Mouse (Mus musculus) cerebellum, adult (tissue): ENCODE measurements around the gene Tnrc18.

Experiments used
- ATAC-seq: cut with Nextera tagmentation; 2 replicates; pipeline ENCODE4 v1.9.2; 2017; ENCODE audit warnings: mild to moderate bottlenecking, moderate library complexity, mixed read lengths; ENCODE audit not compliant: insufficient number of reproducible peaks, low FRiP score, low TSS enrichment

The Tnrc18 gene

GRCm38 (mm10) chr5:142812621-142812975 is 4.9 kb downstream of the Tnrc18 start:
- ATAC-seq = no peak

- no peak for ATAC-seq
Observed at GRCm38 (mm10) chr5:142811870-142812443, 5.5 kb downstream of the Tnrc18 start.

GRCm38 (mm10) chr5:142810710-142811599 is 6.5 kb downstream of the Tnrc18 start:
- no peak for ATAC-seq

GRCm38 (mm10) chr5:142807661-142808060 is 9.8 kb downstream of the Tnrc18 start:
- ATAC-seq = no peak

- ATAC-seq = no peak
Observed at GRCm38 (mm10) chr5:142803746-142804145, 13.7 kb downstream of the Tnrc18 start.

DNA sequence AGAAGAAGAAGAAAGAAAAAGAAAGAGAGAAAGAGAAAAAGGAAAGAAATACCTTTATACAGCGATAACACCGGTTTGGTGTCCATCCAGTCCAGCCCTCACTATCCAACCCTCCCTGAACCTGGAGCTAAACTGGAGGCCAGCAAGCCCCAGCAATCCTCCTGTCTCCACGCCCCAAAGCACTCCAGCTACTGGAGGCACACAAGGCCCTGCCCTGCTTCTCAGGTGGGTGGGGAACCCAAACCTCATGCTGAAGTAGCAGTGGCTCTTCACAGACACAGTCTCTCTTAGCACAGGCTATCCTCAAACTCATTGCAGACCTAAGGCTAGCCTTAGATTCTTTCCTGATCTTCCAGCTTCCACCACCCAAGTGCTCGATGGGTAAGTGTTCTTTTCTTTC is 14.6 kb downstream of the Tnrc18 start:
- no peak for ATAC-seq

- no peak for ATAC-seq
Observed at GRCm38 (mm10) chr5:142801977-142802376, 15.5 kb downstream of the Tnrc18 start.

DNA sequence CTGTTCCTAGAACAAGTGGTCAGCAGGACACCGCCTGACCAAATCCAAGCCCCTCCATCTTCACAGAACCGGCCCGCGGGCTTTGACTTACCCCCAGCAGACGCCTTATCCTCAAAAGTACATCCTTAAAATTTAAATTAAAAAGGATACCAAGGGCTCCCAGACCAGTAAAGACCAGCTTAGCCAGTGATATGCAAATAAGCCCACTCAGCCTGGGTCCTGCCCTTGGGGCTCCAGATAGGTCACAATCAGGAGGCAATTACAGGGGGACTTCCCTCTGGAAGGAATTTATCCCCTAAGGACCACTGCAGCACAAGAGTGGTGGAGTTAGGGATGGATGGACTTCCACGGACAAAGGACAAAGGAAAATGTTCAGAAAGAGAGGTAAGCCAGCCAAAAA is 16.8 kb downstream of the Tnrc18 start:
- no peak for ATAC-seq

GRCm38 (mm10) chr5:142800198-142800597 is 17.3 kb downstream of the Tnrc18 start:
- ATAC-seq = no peak

GRCm38 (mm10) chr5:142799259-142799658 is 18.2 kb downstream of the Tnrc18 start:
- ATAC-seq = no peak

DNA sequence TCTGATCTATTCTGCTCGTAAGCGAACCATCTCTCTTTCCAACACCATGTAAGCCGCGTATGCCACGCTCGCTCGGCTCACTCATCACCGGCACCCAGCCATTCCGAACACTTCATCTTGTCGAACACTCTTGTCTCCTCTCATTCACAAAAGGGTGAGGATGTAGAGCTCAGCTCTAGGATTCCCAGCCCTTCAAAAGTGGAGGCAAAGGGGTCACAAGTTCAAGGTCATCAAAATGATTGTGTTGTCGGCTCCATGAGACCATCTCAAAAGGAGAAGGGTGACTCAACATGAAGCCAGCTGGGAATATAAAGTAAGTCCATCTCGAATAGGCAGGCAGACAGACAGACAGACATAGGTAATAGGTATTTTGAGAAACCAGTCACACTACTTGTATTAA is 19.3 kb downstream of the Tnrc18 start:
- no peak for ATAC-seq

DNA sequence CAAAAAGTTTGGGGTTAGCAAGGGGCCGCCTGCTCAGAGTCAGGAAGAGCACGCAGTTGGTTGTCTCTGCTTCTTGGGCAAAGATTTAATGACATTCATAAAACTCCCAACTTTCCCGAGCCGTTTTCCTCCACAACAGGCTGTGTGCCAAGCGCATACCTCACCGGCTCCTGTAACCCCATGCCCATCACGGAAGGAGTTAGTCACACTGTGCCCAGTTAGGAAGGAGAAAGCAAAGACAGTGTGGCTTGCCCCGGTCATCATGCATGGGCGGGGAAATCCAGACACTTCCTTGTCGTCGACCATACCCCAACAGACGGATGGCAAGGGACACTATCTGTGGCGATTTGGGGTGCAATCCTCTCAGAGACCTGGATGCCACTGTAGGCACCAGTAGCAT is 19.8 kb downstream of the Tnrc18 start:
- ATAC-seq = no peak

DNA sequence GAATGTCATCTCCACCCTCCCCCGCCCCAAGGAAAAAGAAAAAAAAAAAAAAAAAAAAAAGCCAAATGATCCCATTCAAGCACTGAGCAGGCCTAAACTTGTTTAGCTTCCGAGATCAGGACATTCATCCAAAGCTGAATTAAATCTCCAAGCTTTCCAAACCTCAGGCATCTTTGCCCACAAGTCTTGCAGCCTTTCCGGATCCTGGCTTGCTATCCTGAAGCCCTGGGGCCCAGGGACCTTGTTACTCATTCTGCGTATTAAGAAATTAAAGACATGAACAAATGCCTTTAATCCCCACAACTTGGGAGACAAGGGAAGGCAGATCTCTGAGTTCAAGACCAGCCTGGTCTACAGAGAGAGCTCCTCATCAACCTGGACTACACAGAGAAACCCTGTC is 20.5 kb downstream of the Tnrc18 start:
- ATAC-seq = no peak

DNA sequence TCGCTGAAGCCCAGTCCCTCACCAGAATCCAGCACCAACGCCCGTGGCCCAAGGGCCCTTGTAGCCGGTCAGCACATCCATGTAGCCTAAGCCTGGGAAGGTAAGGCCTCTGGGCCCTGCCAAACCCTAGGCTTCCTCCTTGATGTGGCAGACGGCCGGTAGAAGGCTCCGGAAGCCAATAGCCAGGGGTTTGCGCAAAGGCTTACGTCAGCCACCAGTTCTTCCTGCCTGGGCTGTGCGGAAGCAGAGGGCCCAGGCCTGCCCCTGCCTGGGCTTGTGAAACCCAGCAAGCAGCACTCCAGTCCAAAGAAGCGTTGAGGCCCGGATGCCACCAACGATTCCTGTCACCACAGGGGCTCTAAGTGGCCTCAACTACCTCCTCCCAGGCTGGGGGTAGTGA is 22.9 kb downstream of the Tnrc18 start:
- ATAC-seq = no peak

- no peak for ATAC-seq
Observed at GRCm38 (mm10) chr5:142794161-142794560, 23.3 kb downstream of the Tnrc18 start.

DNA sequence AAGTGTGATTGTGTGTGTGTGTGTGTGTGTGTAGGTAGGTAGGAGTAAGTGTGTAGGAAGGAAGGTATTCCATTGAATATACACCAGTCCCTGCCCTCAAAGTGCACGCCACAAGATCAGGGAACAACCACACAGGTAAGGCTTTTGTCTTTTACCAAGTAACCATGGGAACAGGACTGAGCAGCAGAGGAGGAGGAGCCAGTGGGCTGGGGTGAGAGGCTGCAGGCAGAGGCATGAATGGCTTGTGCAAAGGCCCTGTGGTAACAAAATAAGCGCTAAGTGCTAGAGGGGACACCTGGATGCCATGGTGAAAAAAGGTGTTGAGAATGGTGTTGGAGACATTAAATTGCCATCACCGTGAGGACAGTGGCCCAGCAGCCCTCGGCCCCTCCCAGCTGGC is 24.9 kb downstream of the Tnrc18 start:
- no peak for ATAC-seq

GRCm38 (mm10) chr5:142788279-142788678 is 29.2 kb downstream of the Tnrc18 start:
- no peak for ATAC-seq

DNA sequence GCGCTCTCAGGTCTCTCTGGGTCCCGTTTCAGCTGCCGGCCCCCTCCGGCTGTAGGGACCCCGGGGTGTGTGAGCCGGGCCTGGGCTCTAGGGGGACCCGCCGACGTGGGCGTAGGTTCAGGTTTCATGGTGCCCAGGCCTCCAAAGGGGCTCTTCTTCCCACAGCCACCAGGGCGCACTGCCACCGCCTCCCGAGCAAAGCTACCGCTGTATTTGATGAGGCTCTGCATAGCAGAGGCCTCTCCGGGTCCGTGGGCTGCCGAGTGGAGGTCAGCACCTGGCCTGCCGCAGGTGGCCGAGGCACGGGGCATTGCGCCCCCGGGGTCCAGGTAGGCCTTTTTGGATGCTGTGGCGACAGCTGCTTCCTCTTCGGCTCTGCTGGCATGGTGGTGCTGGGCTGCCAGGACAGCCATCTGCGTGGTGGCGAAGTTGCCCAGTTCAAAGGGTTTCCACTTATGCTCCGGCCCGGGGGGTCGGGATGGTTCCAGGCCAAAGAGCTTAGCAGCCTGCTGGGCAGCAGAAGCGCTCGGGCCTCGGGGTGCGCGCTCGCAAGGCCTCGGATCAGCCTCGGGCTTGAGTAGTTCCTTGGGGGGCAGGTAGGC is 30.1 kb downstream of the Tnrc18 start:
- peak; percentile 70; the same call in 1 of the 2 replicates for ATAC-seq

DNA sequence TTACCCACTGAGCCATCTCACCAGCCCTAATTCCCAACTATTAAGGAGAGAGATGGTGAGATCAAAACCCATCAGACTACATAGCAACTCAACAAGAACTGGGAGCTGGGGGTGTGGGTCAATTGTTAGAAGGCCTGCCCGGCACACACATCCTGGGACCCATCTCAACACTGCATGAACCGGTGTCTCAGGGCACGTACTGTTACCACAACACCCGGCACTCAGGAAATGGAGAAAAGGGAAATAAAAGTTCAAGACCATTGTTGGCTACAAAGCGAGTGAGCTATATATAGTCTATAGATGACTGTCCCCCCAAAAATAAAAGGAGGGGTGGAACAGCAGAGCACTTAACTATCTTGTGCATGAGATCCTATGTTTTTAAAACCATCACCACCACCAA is 30.8 kb downstream of the Tnrc18 start:
- ATAC-seq = no peak

DNA sequence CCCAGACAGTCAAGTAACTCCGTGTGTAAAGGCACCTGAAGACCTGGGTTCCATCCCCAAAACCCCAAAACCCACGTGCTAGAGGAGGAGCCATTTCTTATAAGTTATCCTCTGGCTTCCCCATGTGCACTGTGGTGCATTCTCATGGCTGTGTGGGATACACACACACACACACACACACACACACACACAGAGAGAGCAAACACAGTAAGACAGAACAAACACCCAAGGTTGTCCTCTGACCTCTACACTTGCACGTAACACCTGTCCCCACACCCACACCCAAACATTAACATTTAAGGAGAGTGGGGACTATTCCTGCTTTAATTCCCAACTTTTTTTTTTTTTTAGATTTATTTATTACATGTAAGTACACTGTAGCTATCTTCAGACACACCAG is 31.2 kb downstream of the Tnrc18 start:
- no peak for ATAC-seq

- no peak for ATAC-seq
Observed at GRCm38 (mm10) chr5:142783142-142783540, 34.3 kb downstream of the Tnrc18 start.
